Mouse (Mus musculus) stomach, embryonic 14.5 days (tissue): Measurements from ENCODE around the gene Aoc3. TPM values are rescaled to one million over a fixed set of nuclear protein-coding genes. Genes with fewer than 3 reads are reported as not detected.

ENCODE experiments used
- ATAC-seq: fragments of 200-750 bp; cut with Nextera tagmentation; 2 replicates; pipeline ENCODE4 v1.8.0; 2017; ENCODE audit warnings: low read depth, moderate TSS enrichment; ENCODE audit not compliant: insufficient number of reproducible peaks, insufficient read depth, low FRiP score
- H3K27ac ChIP-seq: fragments of 300-500 bp; sonication (generic); 2 replicates; pipeline ENCODE4 v1.5.1; 2014; ENCODE audit warnings: mild to moderate bottlenecking, low read length, moderate library complexity, mixed read lengths
- H3K27me3 ChIP-seq: fragments of 300-500 bp; sonication (generic); 2 replicates; pipeline ENCODE4 v1.6.1; 2014; ENCODE audit warnings: low read length, control low read depth, mixed read lengths; ENCODE audit not compliant: control insufficient read depth, insufficient read depth
- H3K36me3 ChIP-seq: fragments of 300-500 bp; sonication (generic); 2 replicates; pipeline ENCODE4 v1.6.1; 2014; ENCODE audit warnings: mild to moderate bottlenecking, control low read depth, low read length, moderate library complexity, mixed read lengths; ENCODE audit not compliant: control insufficient read depth, insufficient read depth
- H3K4me1 ChIP-seq: fragments of 300-500 bp; sonication (generic); 2 replicates; pipeline ENCODE4 v1.6.1; 2014; ENCODE audit warnings: low read length, control low read depth, mixed read lengths; ENCODE audit not compliant: control insufficient read depth, insufficient read depth
- H3K4me2 ChIP-seq: fragments of 300-500 bp; sonication (generic); replicated peaks from 2 replicates; pipeline ENCODE4 v1.6.1; 2014; ENCODE audit warnings: low read depth, low read length, control low read depth
- H3K4me3 ChIP-seq: fragments of 300-500 bp; sonication (generic); 2 replicates; pipeline ENCODE4 v1.5.1; 2014; ENCODE audit warnings: low read depth, low read length, control low read depth
- H3K9ac ChIP-seq: fragments of 300-500 bp; sonication (generic); replicated peaks from 2 replicates; pipeline ENCODE4 v1.6.1; 2014; ENCODE audit warnings: low read depth, mild to moderate bottlenecking, control low read depth, low read length, moderate library complexity, mixed read lengths
- H3K9me3 ChIP-seq: fragments of 300-500 bp; sonication (generic); 2 replicates; pipeline ENCODE4 v1.6.1; 2016; ENCODE audit warnings: low read depth, low read length, control low read depth; ENCODE audit not compliant: control insufficient read depth
- WGBS: fragments of 180-500 bp; shearing (Covaris S2); extraction: QIAGEN DNeasy Blood & Tissue Kit; methylation state at CpG from one replicate; pipeline ENCODE4 v1.1.7; 2014; 5-methylcytosine and 5-hydroxymethylcytosine counted together
- polyA plus RNA-seq: library from polyadenylated mRNA; unstranded; fragments of >200 nt; fragmentation: Nextera tagmentation; extraction: Ambion mirVana; gene quantifications from 2 replicates; pipeline ENCODE4 v1.2.1, GENCODE M21; 2014

Gene Aoc3
- polyA plus RNA-seq, 1 experiment from 2014 or later, result 3.2 TPM

DNA sequence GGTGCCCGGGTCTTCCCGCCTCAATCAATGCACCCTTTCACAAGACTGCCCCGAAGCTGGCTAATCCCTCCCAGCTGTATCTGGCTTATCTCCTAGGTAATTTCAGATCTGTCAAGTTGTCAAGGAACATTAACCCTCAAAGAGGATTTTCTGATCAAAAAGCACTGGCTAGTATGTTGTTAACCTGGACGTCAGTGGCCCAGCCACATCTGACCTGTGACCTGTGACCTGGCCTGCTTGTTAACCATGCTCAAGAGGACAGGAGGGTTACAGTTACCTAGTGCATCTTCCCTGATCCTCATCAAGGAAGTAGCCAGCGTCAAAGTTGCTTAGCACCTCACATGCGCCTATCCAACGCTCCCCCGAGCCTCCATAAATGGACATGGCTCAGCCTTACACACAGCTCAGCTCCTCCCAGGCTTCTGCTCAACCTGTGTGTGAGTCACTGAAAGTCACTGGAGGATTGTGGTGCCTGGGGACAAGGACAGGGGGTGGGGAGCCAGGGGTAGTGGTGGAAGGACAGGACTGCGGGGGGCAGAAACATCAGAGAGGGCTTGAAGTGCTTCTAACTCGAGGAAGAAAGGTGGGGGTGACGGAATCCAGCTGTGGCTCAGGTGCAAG is 20.8 kb downstream of the Aoc3 start:
- WGBS, result 41% methylated on average over 11 of the region's 11 CpGs
- Histone ChIP-seq H3K4me2 (no peak overlapping the region), H3K4me3 (no peak overlapping the region), H3K27ac (no peak overlapping the region), H3K9me3 (no peaks in the 10 kb centered on the region), H3K36me3 (no peaks in the 10 kb centered on the region), H3K4me1 (no peaks in the 10 kb centered on the region), H3K9ac (no peak overlapping the region), H3K27me3 (no peaks in the 10 kb centered on the region)
- ATAC-seq, result no peak

DNA sequence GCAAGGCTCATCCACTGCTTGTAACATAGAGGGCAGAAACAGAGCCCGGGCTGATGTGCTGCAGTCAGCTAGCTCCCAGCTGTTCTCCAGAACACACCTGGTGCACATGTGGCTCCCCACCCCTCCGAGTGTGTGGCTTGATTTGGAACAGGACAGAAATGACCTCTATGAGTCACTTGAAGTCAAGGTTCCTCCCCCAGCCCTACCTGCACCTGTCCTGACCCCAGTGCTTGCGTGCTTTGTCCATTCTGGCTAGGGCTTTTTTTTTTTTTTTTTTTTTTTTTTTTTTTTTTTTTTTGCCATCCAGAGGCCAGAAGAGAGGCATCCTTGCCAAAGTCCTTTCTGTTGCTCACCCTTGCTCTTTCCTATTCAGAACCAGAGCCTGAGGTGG is 21.3 kb downstream of the Aoc3 start:
- no peak overlapping the region for H3K4me3 ChIP-seq
- H3K4me1 ChIP-seq, result no peaks in the 10 kb centered on the region
- no peak overlapping the region for H3K4me2 ChIP-seq
- H3K27ac ChIP-seq, result no peak overlapping the region
- no peak overlapping the region for H3K9ac ChIP-seq
- 55% methylated on average over 3 of the region's 3 CpGs for WGBS
- no peaks in the 10 kb centered on the region for H3K9me3 ChIP-seq
- H3K27me3 ChIP-seq, result no peaks in the 10 kb centered on the region
- H3K36me3 ChIP-seq, result no peaks in the 10 kb centered on the region
- ATAC-seq, result no peak

DNA sequence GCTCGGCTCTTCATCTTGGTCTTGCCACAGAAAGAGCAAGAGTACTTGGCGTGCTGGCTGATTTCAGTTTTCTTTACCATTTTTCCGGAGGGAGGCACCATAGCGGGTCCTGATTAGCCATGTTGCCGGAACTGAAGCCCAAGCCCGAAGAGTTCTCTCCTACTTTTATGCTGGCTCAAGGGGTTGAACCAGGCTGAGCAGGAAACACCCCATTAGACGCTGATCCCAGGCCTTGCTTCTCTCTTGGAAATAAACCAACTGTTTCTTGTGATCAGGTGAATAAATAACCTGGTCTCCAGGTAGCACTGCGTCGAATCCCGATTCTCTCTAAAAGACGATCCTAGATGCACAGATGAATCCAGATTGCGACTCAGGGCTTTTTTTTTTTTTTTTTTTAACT is 23.0 kb downstream of the Aoc3 start:
- no peak overlapping the region for H3K9ac ChIP-seq
- no peak overlapping the region for H3K4me3 ChIP-seq
- no peak for ATAC-seq
- no peaks in the 10 kb centered on the region for H3K27me3 ChIP-seq
- H3K36me3 ChIP-seq, result no peaks in the 10 kb centered on the region
- no peak overlapping the region for H3K4me2 ChIP-seq
- no peak overlapping the region for H3K27ac ChIP-seq
- WGBS, result 87% methylated on average over 12 of the region's 12 CpGs
- no peaks in the 10 kb centered on the region for H3K9me3 ChIP-seq
- H3K4me1 ChIP-seq, result no peaks in the 10 kb centered on the region

DNA sequence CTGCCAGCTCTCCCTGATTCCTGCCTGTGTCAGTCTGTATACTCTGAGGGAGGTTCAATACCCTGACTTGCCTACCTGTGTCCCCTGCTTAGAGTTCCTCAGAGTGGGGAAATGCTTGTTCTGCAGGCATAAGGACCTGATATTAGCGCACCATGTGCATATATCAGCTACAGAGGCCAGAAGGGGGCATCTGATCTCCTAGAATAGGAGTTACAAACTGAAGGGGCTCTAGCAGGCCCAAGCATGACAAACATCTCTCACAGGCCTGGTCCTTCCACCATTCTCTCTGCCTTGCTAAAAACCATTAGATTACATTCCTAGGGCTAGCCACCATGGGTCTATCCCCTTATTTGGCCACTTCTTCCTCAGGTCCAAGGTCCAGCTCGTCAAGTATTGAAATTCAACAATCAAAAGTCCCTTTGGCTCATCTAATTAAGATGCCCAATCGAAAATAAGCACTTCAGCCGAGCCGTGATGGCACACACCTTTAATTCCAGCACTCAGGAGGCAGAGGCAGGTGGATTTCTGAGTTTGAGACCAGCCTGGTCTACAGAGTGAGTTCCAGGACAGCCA is 24.1 kb downstream of the Aoc3 start:
- Histone ChIP-seq H3K9ac (no peak overlapping the region), H3K4me2 (no peak overlapping the region), H3K36me3 (no peaks in the 10 kb centered on the region), H3K27ac (no peak overlapping the region), H3K27me3 (no peaks in the 10 kb centered on the region), H3K4me3 (no peak overlapping the region), H3K9me3 (no peaks in the 10 kb centered on the region), H3K4me1 (no peaks in the 10 kb centered on the region)
- no peak for ATAC-seq
- WGBS, result 82% methylated on average over 5 of the region's 5 CpGs

DNA sequence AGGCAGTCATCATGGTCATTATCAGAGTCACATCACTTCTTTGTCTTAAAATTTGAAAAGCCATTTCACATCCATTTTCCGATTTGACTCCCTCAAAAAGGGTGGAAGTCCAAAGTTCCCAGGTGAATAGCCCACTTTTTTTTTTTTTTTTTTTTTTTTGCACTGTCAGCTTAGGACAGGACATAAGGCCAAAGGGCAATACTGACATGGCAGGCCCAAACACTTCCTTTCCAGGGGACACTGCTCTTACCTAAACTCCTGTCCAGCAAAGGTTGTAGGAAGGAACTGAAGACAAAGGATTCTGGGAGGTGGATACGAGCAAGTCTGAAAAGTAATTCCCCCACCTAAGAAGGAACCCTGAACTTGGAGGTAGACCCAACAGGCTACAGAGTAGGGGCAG is 25.5 kb downstream of the Aoc3 start:
- Histone ChIP-seq H3K36me3 (no peaks in the 10 kb centered on the region), H3K4me2 (no peak overlapping the region), H3K9me3 (no peaks in the 10 kb centered on the region), H3K27me3 (no peaks in the 10 kb centered on the region), H3K4me1 (no peaks in the 10 kb centered on the region), H3K9ac (no peak overlapping the region), H3K27ac (no peak overlapping the region), H3K4me3 (no peak overlapping the region)
- no peak for ATAC-seq
- WGBS, result 90% methylated on average over 2 of the region's 2 CpGs

DNA sequence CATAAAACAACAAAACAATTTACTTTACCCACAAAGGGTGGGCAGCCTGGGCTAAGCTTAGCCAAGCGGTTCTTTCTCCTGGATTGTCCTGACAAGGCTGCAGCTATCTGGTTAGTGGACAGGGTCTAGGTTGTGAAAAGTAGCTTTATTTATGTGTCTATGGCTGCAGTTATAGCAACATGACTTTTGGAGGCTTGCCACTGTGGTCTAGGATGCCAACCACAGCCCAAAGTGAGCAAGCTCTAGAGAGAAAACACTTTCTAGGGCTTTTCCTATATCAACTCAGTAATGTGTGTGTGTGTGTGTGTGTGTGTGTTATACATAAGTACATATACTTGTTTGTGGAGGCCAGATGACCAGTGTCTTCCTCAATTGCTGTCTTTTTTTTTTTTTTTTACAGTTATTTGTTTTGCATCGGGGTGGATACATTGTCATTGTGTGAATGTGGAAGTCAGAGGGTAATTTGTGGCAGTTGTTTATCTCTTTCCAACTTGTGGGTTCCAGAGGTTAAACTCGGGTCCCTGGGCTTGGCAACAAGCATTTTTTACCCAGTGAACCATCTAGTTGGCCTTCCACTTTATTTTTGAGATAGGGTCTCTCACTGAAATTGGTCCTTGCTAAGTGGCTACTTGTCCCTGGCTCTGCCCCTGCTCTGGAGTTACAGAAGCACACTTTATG is 27.2 kb downstream of the Aoc3 start:
- WGBS, result 75% methylated on average over 3 of the region's 3 CpGs
- Histone ChIP-seq H3K9me3 (no peaks in the 10 kb centered on the region), H3K27ac (no peak overlapping the region), H3K4me3 (no peak overlapping the region), H3K9ac (no peak overlapping the region), H3K36me3 (no peaks in the 10 kb centered on the region), H3K27me3 (no peaks in the 10 kb centered on the region), H3K4me2 (no peak overlapping the region), H3K4me1 (no peaks in the 10 kb centered on the region)
- ATAC-seq, result no peak

DNA sequence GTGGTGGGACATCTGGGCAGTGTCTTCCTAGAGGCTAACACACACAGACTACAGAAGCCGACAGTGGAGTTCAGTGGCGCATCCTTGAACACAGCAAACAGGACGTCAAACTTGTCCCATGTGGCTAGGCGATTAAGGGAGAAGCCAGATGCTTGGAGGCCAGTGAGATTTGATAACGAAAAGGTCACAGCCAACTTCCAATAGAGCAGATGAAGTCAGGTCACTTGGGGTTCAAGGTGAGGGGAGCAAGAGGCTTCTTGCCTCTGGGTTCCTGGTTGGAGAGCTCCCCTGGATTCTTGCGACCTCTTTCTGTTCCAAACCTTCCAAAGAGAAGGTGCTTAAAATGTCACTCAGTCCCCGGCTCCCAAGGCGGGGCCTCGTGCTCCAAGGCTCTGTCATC is 29.4 kb downstream of the Aoc3 start:
- Histone ChIP-seq H3K27me3 (no peaks in the 10 kb centered on the region), H3K27ac (no peak overlapping the region), H3K9me3 (no peaks in the 10 kb centered on the region), H3K9ac (no peak overlapping the region), H3K4me1 (no peaks in the 10 kb centered on the region), H3K4me3 (no peak overlapping the region), H3K36me3 (no peaks in the 10 kb centered on the region), H3K4me2 (no peak overlapping the region)
- WGBS, result 59% methylated on average over 9 of the region's 9 CpGs
- no peak for ATAC-seq

DNA sequence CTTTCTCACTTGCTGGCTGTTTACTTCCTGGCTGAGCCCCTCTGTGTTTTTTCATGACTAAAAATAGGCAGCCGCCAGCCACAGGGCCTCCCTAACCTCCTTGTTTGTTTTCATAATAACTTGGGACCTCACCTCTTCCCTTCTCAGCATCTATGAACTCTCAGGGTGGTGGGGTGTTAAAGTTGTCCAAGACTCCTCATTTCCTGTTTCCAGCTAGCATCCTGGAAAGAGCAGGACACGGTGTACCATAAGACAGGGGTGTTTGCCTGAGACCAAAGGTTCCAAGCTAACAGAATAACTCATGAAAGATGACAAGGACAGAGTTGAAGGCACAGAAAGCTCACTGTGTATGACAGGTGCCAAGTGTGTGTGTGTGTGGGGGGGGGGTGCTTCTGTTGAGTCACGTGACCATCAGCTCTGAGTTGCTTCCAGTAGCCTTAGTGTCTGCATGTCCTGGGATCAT is 30.3 kb downstream of the Aoc3 start:
- no peak overlapping the region for H3K27ac ChIP-seq
- H3K4me1 ChIP-seq, result no peaks in the 10 kb centered on the region
- H3K4me2 ChIP-seq, result no peak overlapping the region
- no peak overlapping the region for H3K9ac ChIP-seq
- ATAC-seq, result no peak
- H3K27me3 ChIP-seq, result no peaks in the 10 kb centered on the region
- 44% methylated on average over 3 of the region's 3 CpGs for WGBS
- no peak overlapping the region for H3K4me3 ChIP-seq
- H3K36me3 ChIP-seq, result no peaks in the 10 kb centered on the region
- no peaks in the 10 kb centered on the region for H3K9me3 ChIP-seq
